Mouse (Mus musculus): ENCODE measurements at regions not wholly inside any gene's neighbourhood (a gene's known extent, or its start where the extent isn't known, plus 50 kb on each side); places are given as distances from the start of the nearest gene placed in this dataset.

DNA sequence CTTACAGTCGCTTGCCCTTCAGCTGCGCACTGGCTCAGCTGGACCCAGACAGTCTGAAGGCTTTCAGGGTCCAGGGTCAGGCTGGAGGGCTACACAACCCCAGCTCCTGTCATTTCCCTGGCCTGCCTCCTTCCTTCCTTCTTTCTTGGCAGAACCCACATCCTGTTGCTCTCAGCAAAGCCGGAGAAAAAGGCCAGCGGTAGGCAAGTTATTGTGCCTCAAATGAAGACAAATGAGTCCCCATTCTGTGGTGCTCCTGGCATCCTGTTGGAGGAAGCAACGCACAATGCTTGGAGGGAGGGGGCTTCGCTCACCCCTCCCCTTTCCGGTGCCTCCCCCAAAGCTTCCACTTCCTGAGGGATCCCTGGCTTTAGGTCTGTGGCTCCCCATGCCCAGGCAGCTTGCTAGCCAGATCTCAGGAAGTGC, 203.4 kb upstream of the Fggy start:
- Histone ChIP-seq H3K4me3 (no peak overlapping the region), H3K27ac (peak overlapping the region; percentile 65), H3K79me2 (replicated peaks; ENCODE audit: control insufficient read depth, insufficient read depth, low read length) (no peaks in the 10 kb centered on the region), H3K36me3 (ENCODE audit: control insufficient read depth, insufficient read depth, low read length) (no peaks in the 10 kb centered on the region), H3K9ac (ENCODE audit: low read depth, low read length) (no peak overlapping the region), H3K27me3 (ENCODE audit: control insufficient read depth, insufficient read depth, low read length) (no peaks in the 10 kb centered on the region), H3K4me1 (ENCODE audit: control insufficient read depth, insufficient read depth, low read length) (no peaks in the 10 kb centered on the region)
- no peak for TF ChIP-seq POLR2A (IDR thresholded peaks at IDR 0.05; ENCODE audit: insufficient read depth, low read depth, low read length)
- TF ChIP-seq EP300 (IDR thresholded peaks at IDR 0.05; ENCODE audit: insufficient read depth, low read depth, low read length): 0 out of 2 replicates have a peak, but pooled peaks have one; percentile 46
- WGBS: 29% methylated on average over 7 of the region's 7 CpGs
- DNase-seq: peak; percentile 57 to 72
- intact Hi-C loops (cut with DNase I): loop anchor here (5.0 kb wide), 1 partner anchor 117 kb away; no protein-coding TSS in a partner anchor

GRCm38 (mm10) chr4:95358674-95359073, 198.6 kb upstream of the Fggy start:
- WGBS: 76% methylated on average over 2 of the region's 2 CpGs
- Histone ChIP-seq H3K79me2 (replicated peaks; ENCODE audit: control insufficient read depth, insufficient read depth, low read length) (no peaks in the 10 kb centered on the region), H3K4me1 (ENCODE audit: control insufficient read depth, insufficient read depth, low read length) (no peaks in the 10 kb centered on the region), H3K9ac (ENCODE audit: low read depth, low read length) (no peak overlapping the region), H3K4me3 (no peak overlapping the region), H3K27me3 (ENCODE audit: control insufficient read depth, insufficient read depth, low read length) (no peaks in the 10 kb centered on the region), H3K36me3 (ENCODE audit: control insufficient read depth, insufficient read depth, low read length) (no peaks in the 10 kb centered on the region), H3K27ac (no peak overlapping the region)
- intact Hi-C loops (cut with DNase I): no loop called here
- TF ChIP-seq CTCF (IDR thresholded peaks at IDR 0.05) (no peak), EP300 (IDR thresholded peaks at IDR 0.05; ENCODE audit: insufficient read depth, low read depth, low read length) (no peak), POLR2A (IDR thresholded peaks at IDR 0.05; ENCODE audit: insufficient read depth, low read depth, low read length) (no peak)
- DNase-seq: no peak

DNA sequence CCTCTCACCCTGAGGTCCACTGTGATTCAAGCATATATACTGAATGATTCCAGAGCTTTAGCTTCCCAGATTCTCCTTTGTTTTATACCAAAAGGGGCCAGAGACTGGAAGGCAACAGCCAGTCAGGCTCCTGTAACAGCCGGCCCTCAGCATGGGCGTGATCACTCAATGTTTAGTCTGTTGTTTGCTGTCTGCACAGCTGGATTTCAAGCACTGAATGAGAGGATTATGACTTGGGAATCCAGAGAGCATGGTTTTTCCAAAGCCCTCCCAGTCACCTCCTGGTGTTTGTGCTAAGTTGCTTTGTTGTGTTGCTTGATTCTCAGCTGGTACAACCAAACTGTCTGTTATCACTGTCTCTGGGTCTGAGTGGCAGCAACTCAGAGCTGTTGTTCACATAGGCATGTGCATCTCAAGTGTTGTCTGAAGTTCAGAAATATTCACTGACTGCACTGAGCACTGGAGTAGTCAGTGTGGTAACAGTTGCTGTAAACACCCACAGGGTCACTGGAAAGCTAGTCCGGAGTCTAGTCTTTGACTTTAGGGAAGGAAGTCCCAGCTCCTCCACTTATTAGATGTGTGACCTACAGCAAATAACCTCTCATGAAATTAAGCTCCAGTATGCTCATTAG, 196.9 kb upstream of the Fggy start:
- no peak for TF ChIP-seq POLR2A (IDR thresholded peaks at IDR 0.05; ENCODE audit: insufficient read depth, low read depth, low read length)
- no peak for TF ChIP-seq EP300 (IDR thresholded peaks at IDR 0.05; ENCODE audit: insufficient read depth, low read depth, low read length)
- TF ChIP-seq CTCF (IDR thresholded peaks at IDR 0.05): no peak
- no peak overlapping the region for H3K27ac ChIP-seq
- no peaks in the 10 kb centered on the region for H3K79me2 ChIP-seq (replicated peaks; ENCODE audit: control insufficient read depth, insufficient read depth, low read length)
- H3K4me3 ChIP-seq: no peak overlapping the region
- no peaks in the 10 kb centered on the region for H3K4me1 ChIP-seq (ENCODE audit: control insufficient read depth, insufficient read depth, low read length)
- intact Hi-C loops (cut with DNase I): no loop called here
- 74% methylated on average over 3 of the region's 3 CpGs for WGBS
- H3K36me3 ChIP-seq (ENCODE audit: control insufficient read depth, insufficient read depth, low read length): no peaks in the 10 kb centered on the region
- no peak for DNase-seq
- H3K9ac ChIP-seq (ENCODE audit: low read depth, low read length): no peak overlapping the region
- H3K27me3 ChIP-seq (ENCODE audit: control insufficient read depth, insufficient read depth, low read length): no peaks in the 10 kb centered on the region

DNA sequence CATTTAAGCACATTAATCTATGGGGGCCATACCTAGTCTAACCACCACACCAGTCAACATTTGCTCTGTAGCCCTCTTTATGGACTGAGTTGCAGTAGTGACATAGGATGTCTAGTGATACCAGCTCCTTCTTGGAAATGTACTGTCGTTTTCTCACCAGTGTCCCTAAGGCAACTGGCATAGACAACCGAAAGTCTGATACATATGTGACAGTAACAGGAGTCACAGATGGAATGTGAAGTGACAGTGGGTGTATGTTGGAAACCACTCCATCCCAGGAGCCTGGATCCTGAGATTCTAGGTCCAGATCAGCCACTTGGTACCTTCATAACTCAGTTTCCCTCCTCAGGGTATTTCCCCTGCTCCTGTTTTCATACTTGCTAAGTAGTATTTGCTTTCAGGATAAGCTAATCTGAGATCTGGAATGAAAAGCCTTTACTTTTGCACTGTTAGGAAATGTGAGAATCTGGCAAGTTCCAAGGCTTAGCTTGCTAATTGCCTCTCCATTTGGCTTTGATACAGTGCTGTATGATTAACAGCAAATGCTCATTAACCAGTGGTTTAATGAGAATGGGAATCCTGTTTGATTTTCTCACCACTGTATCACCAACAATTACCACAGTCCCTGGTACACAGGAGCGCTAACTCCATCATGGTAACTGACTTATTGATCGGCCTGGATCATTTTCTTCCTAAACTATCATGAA, 192.8 kb upstream of the Fggy start:
- DNase-seq: no peak
- Histone ChIP-seq H3K4me3 (no peak overlapping the region), H3K9ac (ENCODE audit: low read depth, low read length) (no peak overlapping the region), H3K79me2 (replicated peaks; ENCODE audit: control insufficient read depth, insufficient read depth, low read length) (no peaks in the 10 kb centered on the region), H3K27me3 (ENCODE audit: control insufficient read depth, insufficient read depth, low read length) (no peaks in the 10 kb centered on the region), H3K27ac (no peak overlapping the region), H3K36me3 (ENCODE audit: control insufficient read depth, insufficient read depth, low read length) (no peaks in the 10 kb centered on the region), H3K4me1 (ENCODE audit: control insufficient read depth, insufficient read depth, low read length) (no peaks in the 10 kb centered on the region)
- intact Hi-C loops (cut with DNase I): no loop called here
- WGBS: 87% methylated on average over 4 of the region's 4 CpGs
- TF ChIP-seq POLR2A (IDR thresholded peaks at IDR 0.05; ENCODE audit: insufficient read depth, low read depth, low read length) (no peak), CTCF (IDR thresholded peaks at IDR 0.05) (no peak), EP300 (IDR thresholded peaks at IDR 0.05; ENCODE audit: insufficient read depth, low read depth, low read length) (no peak)

DNA sequence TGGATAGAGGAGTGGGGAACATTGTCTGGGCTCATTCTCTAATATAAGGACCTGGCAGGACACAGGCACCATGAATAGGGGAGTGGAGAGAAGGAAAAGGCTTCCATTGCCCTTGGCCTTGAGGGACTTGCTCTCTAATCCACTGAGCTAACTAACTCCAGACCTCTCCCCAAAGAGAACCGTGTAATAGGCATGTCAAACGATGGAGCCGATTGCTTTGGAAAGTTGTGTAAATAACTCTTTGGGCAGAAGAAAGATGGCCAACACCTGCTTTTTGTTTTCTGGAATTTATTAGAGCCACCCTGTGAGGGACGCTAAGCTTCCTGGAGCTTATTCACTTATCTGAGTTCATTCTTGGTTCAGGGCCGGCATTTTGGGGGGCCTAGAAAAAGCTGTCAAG, 180.9 kb upstream of the Fggy start:
- H3K4me1 ChIP-seq (ENCODE audit: control insufficient read depth, insufficient read depth, low read length): peaks cover 8% of the 10 kb centered on the region
- DNase-seq: no peak
- no peak overlapping the region for H3K4me3 ChIP-seq
- no peaks in the 10 kb centered on the region for H3K79me2 ChIP-seq (replicated peaks; ENCODE audit: control insufficient read depth, insufficient read depth, low read length)
- H3K9ac ChIP-seq (ENCODE audit: low read depth, low read length): no peak overlapping the region
- intact Hi-C loops (cut with DNase I): no loop called here
- WGBS: 87% methylated on average over 5 of the region's 5 CpGs
- no peaks in the 10 kb centered on the region for H3K36me3 ChIP-seq (ENCODE audit: control insufficient read depth, insufficient read depth, low read length)
- TF ChIP-seq CTCF (IDR thresholded peaks at IDR 0.05): no peak
- no peak for TF ChIP-seq EP300 (IDR thresholded peaks at IDR 0.05; ENCODE audit: insufficient read depth, low read depth, low read length)
- no peak for TF ChIP-seq POLR2A (IDR thresholded peaks at IDR 0.05; ENCODE audit: insufficient read depth, low read depth, low read length)
- H3K27ac ChIP-seq: no peak overlapping the region
- H3K27me3 ChIP-seq (ENCODE audit: control insufficient read depth, insufficient read depth, low read length): no peaks in the 10 kb centered on the region
